Mouse (Mus musculus): ENCODE results near the gene Rpa1. TPM values are rescaled to one million over a fixed set of nuclear protein-coding genes. Genes with fewer than 3 reads are reported as not detected.

Rpa1 gene
- polyA plus RNA-seq, 1 experiment from 2014 or later = 44.7 TPM

DNA sequence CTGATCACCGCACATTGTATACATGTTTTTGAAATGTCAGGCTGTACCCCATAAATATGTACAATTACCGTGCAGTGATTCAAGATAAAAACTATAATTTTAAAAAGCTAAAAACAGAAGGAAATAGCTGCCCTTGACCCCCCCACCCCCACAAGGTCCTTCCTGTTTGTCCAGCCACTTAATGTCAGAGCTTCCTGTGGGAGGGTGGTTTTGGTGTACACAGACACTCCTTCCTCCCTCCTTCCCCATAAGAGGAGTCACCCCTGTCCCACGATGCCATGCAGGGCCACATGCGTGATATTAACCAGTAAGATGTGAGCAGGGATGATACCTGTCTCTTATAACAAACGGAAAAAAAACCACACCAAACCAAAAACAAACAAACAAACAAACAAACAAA is 92.8 kb downstream of the Rpa1 start:
- WGBS = 46% methylated on average over 5 of the region's 5 CpGs
- TF ChIP-seq EP300 (IDR thresholded peaks at IDR 0.05) (no peak), CTCF (IDR thresholded peaks at IDR 0.05) (no peak)
- no peaks in the 10 kb centered on the region for H3K27me3 ChIP-seq (replicated peaks; ENCODE audit: insufficient read depth, low read length)

DNA sequence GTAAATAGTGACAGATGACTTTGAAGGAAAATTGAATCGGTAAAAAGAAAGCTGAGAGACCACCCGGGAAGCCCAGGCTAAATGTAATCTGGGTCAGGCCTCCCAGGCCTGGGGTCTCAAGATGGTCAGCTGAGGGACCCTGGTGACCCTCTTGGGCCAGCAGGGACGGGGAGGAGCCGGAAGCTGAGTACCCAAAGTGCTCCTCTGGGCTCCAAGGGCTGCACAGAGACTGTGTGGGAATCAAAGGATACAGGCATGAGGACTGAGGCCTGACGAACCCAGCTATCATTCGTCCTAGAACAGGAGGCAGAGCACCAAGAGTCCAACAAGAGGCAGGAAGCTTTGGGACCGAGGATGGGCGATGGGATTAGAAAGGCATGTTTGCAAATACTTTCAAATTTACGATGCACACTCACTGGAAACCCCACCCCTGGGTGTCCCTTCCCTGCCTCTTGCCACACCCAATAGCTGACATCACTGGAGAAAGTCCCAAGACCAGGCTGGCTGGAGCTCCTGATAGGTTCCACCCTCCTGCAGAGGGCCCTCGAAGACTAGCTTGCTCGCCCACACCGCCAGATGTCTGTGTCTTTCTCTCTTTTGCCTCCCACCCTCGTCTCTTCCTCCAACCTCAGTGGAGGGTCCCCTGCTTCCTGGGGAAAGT is 93.7 kb downstream of the Rpa1 start:
- WGBS = 45% methylated on average over 13 of the region's 13 CpGs
- Histone ChIP-seq H3K4me3 (ENCODE audit: low read depth, low read length) (no peak overlapping the region), H3K36me3 (ENCODE audit: insufficient read depth, low read length) (no peaks in the 10 kb centered on the region), H3K4me1 (ENCODE audit: insufficient read depth, low read depth, low read length) (peaks cover 5% of the 10 kb centered on the region; the same call in 1 of the 2 replicates), H3K4me2 (replicated peaks; ENCODE audit: low read depth, low read length) (0 out of 2 replicates have a peak overlapping the region, but pooled peaks have one; percentile 1), H3K27ac (ENCODE audit: low read length) (no peak overlapping the region), H3K9me3 (ENCODE audit: low read length) (no peaks in the 10 kb centered on the region), H3K27me3 (replicated peaks; ENCODE audit: insufficient read depth, low read length) (no peaks in the 10 kb centered on the region), H3K9ac (replicated peaks; ENCODE audit: low read depth) (no peak overlapping the region)
- DNase-seq (ENCODE audit: low spot score) (peak; percentile 74), ATAC-seq (peak; percentile 83)
- peak; percentile 51 for TF ChIP-seq CTCF (IDR thresholded peaks at IDR 0.05)
- no peak for TF ChIP-seq EP300 (IDR thresholded peaks at IDR 0.05)

More for the DNA sequence above, 92.8 kb downstream of the Rpa1 start:
- Histone ChIP-seq H3K27ac (ENCODE audit: low read length) (no peak overlapping the region), H3K4me2 (replicated peaks; ENCODE audit: low read depth, low read length) (no peak overlapping the region), H3K4me3 (ENCODE audit: low read depth, low read length) (no peak overlapping the region), H3K9me3 (ENCODE audit: low read length) (no peaks in the 10 kb centered on the region), H3K4me1 (ENCODE audit: insufficient read depth, low read depth, low read length) (peaks cover 5% of the 10 kb centered on the region; the same call in 1 of the 2 replicates), H3K36me3 (ENCODE audit: insufficient read depth, low read length) (no peaks in the 10 kb centered on the region), H3K9ac (replicated peaks; ENCODE audit: low read depth) (no peak overlapping the region)
- ATAC-seq = 0 out of 2 replicates have a peak, but pooled peaks have one; percentile 39
- no peak for DNase-seq (ENCODE audit: low spot score)

DNA sequence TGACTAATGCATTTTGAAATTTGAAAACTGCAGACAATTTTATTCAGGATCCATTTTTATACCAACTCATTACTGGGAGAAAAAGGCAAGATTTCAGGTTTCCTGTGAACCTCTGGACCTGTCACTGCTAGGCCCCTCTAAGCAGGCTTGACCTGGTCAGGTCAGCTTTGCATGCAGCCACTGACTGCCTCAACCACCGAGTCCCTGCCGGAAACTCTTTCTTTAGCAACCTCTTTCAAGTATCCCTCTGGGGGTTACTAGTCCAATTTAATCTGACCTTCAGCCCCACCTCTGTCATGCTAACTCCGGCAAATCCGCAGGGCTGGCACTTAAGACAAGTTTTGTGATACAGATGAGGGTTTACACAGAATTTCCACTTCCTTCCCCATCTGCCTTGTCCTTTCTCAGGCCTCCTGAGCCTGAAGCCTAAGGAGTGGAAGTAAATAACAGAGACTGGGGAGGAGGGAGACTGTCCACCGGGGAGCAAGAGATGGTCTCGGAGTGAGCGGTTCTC is 96.5 kb downstream of the Rpa1 start:
- WGBS = 48% methylated on average over 7 of the region's 7 CpGs

DNA sequence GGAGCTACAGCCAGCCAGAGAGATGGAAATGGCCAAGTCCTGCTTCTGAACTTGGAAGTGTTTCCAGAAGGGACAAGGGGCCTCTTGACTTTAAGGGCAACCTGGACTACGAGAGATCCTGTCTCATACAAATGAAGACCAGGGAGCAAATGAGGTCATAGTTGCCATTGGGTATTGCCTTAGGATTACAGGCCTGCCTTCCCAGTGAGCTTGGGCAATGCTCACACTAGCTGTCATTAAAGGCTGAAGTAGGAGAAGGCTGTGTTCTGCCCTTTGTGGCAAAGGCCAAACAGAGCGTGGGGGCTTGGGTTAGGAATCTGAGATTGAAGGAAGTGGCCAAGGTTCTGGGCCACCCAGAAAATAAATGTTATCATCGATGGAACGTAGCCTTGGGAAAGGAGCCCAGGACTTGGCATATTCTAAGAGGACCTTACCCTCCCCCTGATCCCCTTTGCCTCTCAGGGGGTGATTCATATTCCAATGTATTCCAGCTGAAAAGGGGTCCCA is 97.1 kb downstream of the Rpa1 start:
- no peak for ATAC-seq
- 67% methylated on average over 4 of the region's 4 CpGs for WGBS
- H3K4me2 ChIP-seq (replicated peaks; ENCODE audit: low read depth, low read length) = no peak overlapping the region
- H3K27ac ChIP-seq (ENCODE audit: low read length) = no peak overlapping the region
- H3K9ac ChIP-seq (replicated peaks; ENCODE audit: low read depth) = no peak overlapping the region
- no peaks in the 10 kb centered on the region for H3K27me3 ChIP-seq (replicated peaks; ENCODE audit: insufficient read depth, low read length)
- H3K36me3 ChIP-seq (ENCODE audit: insufficient read depth, low read length) = no peaks in the 10 kb centered on the region
- no peaks in the 10 kb centered on the region for H3K9me3 ChIP-seq (ENCODE audit: low read length)
- TF ChIP-seq CTCF (IDR thresholded peaks at IDR 0.05) = no peak
- TF ChIP-seq EP300 (IDR thresholded peaks at IDR 0.05) = no peak
- no peak overlapping the region for H3K4me3 ChIP-seq (ENCODE audit: low read depth, low read length)
- DNase-seq (ENCODE audit: low spot score) = no peak
- H3K4me1 ChIP-seq (ENCODE audit: insufficient read depth, low read depth, low read length) = peaks cover 5% of the 10 kb centered on the region; the same call in 1 of the 2 replicates

More for the DNA sequence above, 96.5 kb downstream of the Rpa1 start:
- Histone ChIP-seq H3K4me1 (ENCODE audit: insufficient read depth, low read depth, low read length) (peaks cover 5% of the 10 kb centered on the region; the same call in 1 of the 2 replicates), H3K9ac (replicated peaks; ENCODE audit: low read depth) (no peak overlapping the region), H3K4me2 (replicated peaks; ENCODE audit: low read depth, low read length) (no peak overlapping the region), H3K27ac (ENCODE audit: low read length) (no peak overlapping the region), H3K4me3 (ENCODE audit: low read depth, low read length) (no peak overlapping the region), H3K36me3 (ENCODE audit: insufficient read depth, low read length) (no peaks in the 10 kb centered on the region), H3K27me3 (replicated peaks; ENCODE audit: insufficient read depth, low read length) (no peaks in the 10 kb centered on the region), H3K9me3 (ENCODE audit: low read length) (no peaks in the 10 kb centered on the region)
- TF ChIP-seq CTCF (IDR thresholded peaks at IDR 0.05) (no peak), EP300 (IDR thresholded peaks at IDR 0.05) (no peak)
- no peak for DNase-seq (ENCODE audit: low spot score)
- ATAC-seq = no peak

DNA sequence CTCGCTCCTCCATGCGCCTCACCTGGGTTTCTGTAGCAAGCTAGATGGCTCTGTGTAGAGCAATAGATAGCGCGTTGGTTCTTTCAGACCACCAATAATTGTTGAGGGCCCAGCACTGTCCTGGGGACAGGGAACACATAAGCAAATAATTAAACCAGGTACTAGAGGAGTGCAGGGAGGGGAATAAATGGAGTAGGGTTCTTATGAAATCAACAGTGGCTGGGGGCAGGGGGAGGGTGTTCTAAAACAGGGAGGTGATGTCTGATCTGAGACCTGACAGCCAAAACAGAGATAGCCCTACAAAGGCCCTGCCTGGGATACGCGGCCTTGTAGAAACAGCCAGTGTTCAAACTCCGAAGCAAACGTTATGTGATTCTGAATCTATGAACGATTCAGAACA is 98.5 kb downstream of the Rpa1 start:
- no peak overlapping the region for H3K27ac ChIP-seq (ENCODE audit: low read length)
- WGBS = 64% methylated on average over 9 of the region's 9 CpGs
- no peak overlapping the region for H3K9ac ChIP-seq (replicated peaks; ENCODE audit: low read depth)
- no peak overlapping the region for H3K4me3 ChIP-seq (ENCODE audit: low read depth, low read length)
- TF ChIP-seq EP300 (IDR thresholded peaks at IDR 0.05) (0 out of 2 replicates have a peak, but pooled peaks have one; percentile 8), CTCF (IDR thresholded peaks at IDR 0.05) (no peak)
- no peak overlapping the region for H3K4me2 ChIP-seq (replicated peaks; ENCODE audit: low read depth, low read length)
- H3K27me3 ChIP-seq (replicated peaks; ENCODE audit: insufficient read depth, low read length) = no peaks in the 10 kb centered on the region
- DNase-seq (ENCODE audit: low spot score) (no peak), ATAC-seq (peak; percentile 26; the same call in 1 of the 2 replicates)
- peaks cover 6% of the 10 kb centered on the region for H3K4me1 ChIP-seq (ENCODE audit: insufficient read depth, low read depth, low read length)
- no peaks in the 10 kb centered on the region for H3K36me3 ChIP-seq (ENCODE audit: insufficient read depth, low read length)
- no peaks in the 10 kb centered on the region for H3K9me3 ChIP-seq (ENCODE audit: low read length)

Small RNA genes lying within 50 kb of the gene (microRNA-seq; reads per million reads assigned to microRNA genes)
- gene Gm47300 = not detected

Other genes starting within 250 kb of the Rpa1 start
- 9.9 and 13.4 TPM in 2 replicates for gene Hic1, start 178.8 kb downstream of the Rpa1 start, polyA plus RNA-seq (2015; fragmentation: Nextera tagmentation; extraction: Ambion mirVana)
- gene Ovca2, start 169.5 kb downstream of the Rpa1 start, polyA plus RNA-seq (2015; fragmentation: Nextera tagmentation; extraction: Ambion mirVana) = 19.7 and 22.0 TPM in 2 replicates
- 11.3 and 14.8 TPM in 2 replicates for gene Dph1, start 157.1 kb downstream of the Rpa1 start, polyA plus RNA-seq (2015; fragmentation: Nextera tagmentation; extraction: Ambion mirVana)
- gene Rtn4rl1, start 154.5 kb downstream of the Rpa1 start, polyA plus RNA-seq (2015; fragmentation: Nextera tagmentation; extraction: Ambion mirVana) = 3.6 and 4.3 TPM in 2 replicates
- 6.4 and 6.6 TPM in 2 replicates for gene Smyd4, start 109 bp upstream of the Rpa1 start, polyA plus RNA-seq (2015; fragmentation: Nextera tagmentation; extraction: Ambion mirVana)
- gene Serpinf1, start 74.4 kb upstream of the Rpa1 start, polyA plus RNA-seq (2015; fragmentation: Nextera tagmentation; extraction: Ambion mirVana) = 58.0 and 64.2 TPM in 2 replicates
- gene Serpinf2, start 91.3 kb upstream of the Rpa1 start, polyA plus RNA-seq (2015; fragmentation: Nextera tagmentation; extraction: Ambion mirVana) = 0.14 and 0.19 TPM in 2 replicates
- 5.9 and 7.2 TPM in 2 replicates for gene Wdr81, start 106.4 kb upstream of the Rpa1 start, polyA plus RNA-seq (2015; fragmentation: Nextera tagmentation; extraction: Ambion mirVana)
- gene Tlcd2, start 113.4 kb upstream of the Rpa1 start, polyA plus RNA-seq (2015; fragmentation: Nextera tagmentation; extraction: Ambion mirVana) = 6.1 and 8.7 TPM in 2 replicates
- 19.7 and 22.5 TPM in 2 replicates for gene Prpf8, start 138.5 kb upstream of the Rpa1 start, polyA plus RNA-seq (2015; fragmentation: Nextera tagmentation; extraction: Ambion mirVana)
- 12.4 and 15.7 TPM in 2 replicates for gene Rilp, start 161.8 kb upstream of the Rpa1 start, polyA plus RNA-seq (2015; fragmentation: Nextera tagmentation; extraction: Ambion mirVana)
- 18.5 and 21.2 TPM in 2 replicates for gene Scarf1, start 165.2 kb upstream of the Rpa1 start, polyA plus RNA-seq (2015; fragmentation: Nextera tagmentation; extraction: Ambion mirVana)
- gene Slc43a2, start 183.4 kb upstream of the Rpa1 start, polyA plus RNA-seq (2015; fragmentation: Nextera tagmentation; extraction: Ambion mirVana) = 18.2 and 24.0 TPM in 2 replicates
- 71.1 and 74.4 TPM in 2 replicates for gene Pitpna, start 239.8 kb upstream of the Rpa1 start, polyA plus RNA-seq (2015; fragmentation: Nextera tagmentation; extraction: Ambion mirVana)